Mouse (Mus musculus) ZHBTc4 (cell line): ENCODE data around the gene Tango6.
A peak's percentile ranks its signal among the peaks of the same experiment; 100 is the strongest.

Source experiments
- DNase-seq: peaks from one replicate; pipeline ENCODE4 v3.0.0-alpha.2; 2011; ENCODE audit warnings: low read depth, low spot score

The Tango6 gene

DNA sequence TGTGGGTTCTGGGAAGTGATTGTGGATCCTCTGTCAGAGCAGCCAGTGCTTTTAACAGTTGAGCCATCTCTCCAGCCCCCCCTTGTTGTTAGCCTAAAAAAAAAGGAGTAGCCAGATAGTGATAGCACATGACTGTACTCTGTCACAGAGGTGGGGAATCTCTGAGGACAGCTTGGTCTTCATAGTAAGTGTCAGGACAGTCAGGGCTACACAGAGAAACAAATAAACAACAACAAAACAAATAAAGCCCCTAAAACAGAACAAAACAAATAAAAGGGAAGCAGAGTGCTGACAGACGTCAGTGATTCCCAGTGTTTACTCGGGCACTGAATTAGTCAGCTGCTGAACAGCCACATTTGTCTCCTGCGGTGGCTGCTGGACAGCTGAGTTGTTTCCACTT, 70.6 kb downstream of the Tango6 start:
- no peak for DNase-seq

- DNase-seq, result no peak
These were observed 78.4 kb downstream of the Tango6 start for GRCm38 (mm10) chr8:106761317-106761716.

DNA sequence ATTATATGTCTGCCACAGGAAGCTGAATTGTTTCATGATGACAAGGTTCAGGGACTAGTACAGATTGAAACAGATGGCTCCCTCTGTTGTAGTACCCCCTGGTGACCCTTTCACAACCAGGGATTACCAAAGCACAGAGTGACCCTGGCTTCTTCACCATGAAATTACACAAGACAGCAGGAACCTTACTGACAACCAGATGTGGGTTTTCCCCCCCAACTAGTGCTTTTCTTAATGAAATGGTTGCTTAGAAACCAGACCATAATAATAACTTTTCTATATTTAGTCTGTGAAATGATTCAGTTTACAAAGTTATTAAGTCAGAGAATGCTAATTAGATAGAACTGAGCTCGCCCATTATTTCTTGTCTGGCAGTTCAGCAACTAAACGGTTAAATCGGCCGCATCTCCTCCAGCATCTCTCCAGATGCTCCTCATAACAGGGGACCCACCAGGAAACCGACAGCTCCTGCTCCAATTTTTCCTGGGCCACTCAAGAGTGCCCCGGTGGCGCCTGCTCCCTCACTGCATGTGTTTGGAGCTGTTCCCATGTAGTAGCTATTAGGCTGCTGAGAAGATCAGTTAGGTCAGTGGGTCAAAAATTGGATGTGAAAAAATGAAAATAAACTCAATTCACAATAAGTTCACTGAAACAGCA, 79.1 kb downstream of the Tango6 start:
- no peak for DNase-seq

DNA sequence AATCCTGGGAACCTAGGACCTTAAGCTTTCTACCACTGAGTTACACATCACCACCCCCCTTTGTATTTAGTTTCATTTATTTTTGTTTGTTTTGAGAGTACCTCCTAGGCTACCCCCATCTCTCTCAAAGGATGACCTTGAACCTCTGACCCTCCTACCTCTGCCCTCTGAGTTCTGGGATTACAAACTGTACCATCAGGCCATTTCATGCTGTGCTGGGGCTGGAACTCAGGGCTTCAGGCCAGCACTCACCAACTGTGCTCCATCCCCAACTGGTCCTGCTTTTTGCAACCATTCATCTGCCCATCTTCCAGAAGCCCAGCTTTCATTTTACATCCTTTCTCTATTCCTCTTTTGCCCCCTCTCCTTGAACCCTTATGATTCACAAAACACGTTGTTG, 81.7 kb downstream of the Tango6 start:
- DNase-seq, result no peak

- no peak for DNase-seq
These were observed 82.7 kb downstream of the Tango6 start for GRCm38 (mm10) chr8:106765570-106765969.

DNA sequence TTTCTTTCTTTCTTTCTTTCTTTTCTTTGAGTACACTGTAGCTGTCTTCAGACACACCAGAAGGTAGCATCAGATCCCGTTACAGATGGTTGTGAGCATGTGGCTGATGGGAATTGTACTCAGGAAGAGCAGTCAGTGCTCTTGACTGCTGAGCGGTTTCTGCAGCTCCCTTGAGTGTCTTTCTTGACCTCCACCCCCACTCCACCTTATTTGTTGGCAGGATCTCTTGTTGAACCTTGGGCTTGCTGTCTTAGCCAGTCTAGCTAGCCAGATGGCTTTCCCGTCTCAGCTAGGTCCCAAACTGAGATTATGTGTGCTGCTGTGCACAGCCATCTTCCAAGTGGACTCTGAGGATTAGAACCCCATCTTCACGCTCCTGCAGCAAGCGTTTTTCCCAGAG, 83.9 kb downstream of the Tango6 start:
- DNase-seq, result no peak

DNA sequence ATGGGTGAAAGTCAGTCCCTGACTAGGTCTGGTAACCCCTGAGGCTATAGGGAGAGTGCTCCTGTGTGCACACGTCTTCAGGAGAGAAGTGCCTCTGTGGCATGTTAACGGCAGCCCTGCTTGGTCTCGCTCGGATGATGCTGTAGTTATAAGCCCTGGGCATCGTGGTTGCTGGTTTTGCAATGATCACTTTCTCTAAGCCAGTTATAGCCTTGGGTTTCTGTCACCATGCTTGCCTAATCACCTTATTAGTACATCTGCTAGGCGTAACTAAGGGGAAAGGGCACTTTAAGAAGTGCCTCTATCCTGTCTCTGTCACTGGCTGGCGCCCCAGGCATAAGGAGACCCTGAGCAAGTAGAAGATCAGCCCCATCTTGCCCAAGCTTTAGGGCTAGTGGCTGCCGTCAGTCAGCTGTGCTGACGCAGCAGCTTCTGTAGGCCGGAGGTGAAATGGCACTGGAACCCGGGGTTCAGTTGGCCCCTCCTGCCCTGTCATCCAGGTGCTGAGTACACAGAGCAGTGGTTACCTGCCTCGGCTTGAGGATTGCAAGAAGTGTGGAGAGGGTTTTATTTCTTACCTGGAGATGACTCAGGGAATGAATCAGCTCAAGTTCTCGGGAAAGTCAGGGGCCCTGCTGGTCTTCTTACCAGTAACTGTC, 86.4 kb downstream of the Tango6 start:
- no peak for DNase-seq

DNA sequence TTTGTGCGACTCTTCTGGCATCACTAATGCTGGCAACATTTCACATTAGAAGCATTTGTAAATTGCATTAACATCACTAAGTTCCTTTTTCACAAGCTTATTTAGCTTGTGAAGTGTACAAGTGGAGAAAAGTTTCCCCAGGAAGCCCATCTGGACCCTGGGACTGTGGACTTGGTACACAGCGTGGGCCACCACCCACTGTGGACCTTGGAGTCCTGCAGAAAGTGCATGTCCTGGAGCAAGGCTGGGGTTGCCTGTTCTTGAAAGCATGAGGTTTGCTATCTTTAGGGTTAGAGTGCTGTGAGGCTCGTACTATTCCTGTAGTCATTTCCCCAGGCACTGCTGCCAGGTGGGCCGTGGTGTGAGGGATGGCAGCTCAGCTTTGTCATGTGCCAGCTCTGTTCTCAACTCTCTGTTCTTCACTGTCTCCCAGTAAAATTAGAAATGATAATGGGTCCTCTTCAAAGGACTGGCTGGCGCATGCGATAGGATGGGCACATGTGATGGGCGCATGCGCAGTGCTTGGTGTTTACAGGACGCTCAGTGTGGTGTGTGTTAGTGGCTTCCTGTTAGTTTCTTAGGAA, 87.8 kb downstream of the Tango6 start:
- no peak for DNase-seq

DNA sequence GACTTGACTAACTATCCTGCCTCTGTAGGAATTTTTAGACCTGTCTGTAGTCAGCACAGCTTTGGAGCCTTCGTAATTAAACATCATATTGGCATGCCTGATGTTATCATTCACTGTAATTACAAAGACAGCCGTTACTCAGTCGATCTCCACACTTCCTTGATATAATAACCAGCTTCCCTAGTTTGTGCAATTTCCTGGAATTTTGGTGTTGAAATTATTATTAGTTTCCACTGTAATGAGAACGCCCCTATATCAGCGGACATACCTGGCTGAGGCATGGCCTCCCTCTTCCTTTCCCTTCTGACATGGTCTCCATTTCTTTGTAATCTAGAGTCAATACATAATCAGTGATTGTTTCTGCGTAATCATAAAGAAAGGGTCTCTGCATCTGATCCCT, 89.2 kb downstream of the Tango6 start:
- DNase-seq, result no peak

- no peak for DNase-seq
These were observed 89.6 kb downstream of the Tango6 start for GRCm38 (mm10) chr8:106772501-106772900.

- no peak for DNase-seq
These were observed 91.9 kb downstream of the Tango6 start for GRCm38 (mm10) chr8:106774567-106775320.

GRCm38 (mm10) chr8:106789623-106790022, 106.8 kb downstream of the Tango6 start:
- DNase-seq, result peak; percentile 83

DNA sequence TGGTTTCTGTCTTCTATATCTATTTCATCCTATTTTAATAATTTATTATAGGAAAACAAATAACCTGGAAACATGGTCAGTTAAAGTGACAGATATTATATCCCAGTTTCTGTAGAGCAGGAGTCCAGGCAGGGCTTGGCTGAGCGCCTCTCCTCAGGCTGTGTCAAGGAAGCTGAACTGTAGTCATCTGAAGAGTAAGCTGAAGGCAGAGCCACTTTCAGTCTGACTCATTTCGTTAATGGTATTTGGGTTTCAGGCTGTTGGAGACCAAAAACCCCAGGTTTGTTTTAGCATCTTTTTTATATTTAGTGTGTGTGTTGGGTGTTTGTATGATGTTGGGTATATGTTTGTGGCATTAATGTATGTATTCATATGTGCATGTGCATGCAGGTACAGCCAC, 112.0 kb downstream of the Tango6 start:
- no peak for DNase-seq

- DNase-seq, result no peak
These were observed 117.0 kb downstream of the Tango6 start for GRCm38 (mm10) chr8:106799821-106800220.

- DNase-seq, result no peak
These were observed 118.4 kb downstream of the Tango6 start for GRCm38 (mm10) chr8:106801261-106801660.

DNA sequence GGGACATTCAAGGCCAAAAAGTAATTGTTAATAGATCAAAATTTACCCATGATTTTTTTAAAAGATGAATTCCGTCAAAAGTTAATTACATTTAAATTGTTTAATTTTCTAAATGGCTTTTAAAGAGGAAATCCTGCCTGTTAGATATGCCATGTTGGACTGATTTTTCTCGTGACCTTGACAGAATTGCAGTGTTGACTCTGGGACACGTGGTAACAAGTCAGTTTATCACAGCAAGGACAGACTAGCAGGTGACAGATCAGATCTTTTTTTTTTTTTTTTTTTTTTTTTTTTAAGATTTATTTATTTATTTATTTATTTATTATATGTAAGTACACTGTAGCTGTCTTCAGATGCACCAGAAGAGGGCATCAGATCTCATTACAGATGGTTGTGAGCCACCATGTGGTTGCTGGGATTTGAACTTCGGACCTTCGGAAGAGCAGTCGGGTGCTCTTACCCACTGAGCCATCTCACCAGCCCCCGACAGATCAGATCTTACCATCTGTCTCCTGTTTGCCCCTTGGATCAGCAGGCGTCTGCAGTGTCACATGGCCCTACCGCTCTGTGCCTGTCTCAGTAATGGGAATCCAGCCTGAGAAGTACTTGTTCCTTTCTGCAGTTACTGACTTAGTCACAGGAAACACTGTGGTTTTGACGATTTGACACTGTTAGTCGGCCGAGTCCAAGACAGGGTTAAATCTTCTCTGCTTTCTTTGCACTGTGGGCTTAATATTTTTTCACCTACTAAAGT, 119.7 kb downstream of the Tango6 start:
- DNase-seq, result peak; percentile 16

DNA sequence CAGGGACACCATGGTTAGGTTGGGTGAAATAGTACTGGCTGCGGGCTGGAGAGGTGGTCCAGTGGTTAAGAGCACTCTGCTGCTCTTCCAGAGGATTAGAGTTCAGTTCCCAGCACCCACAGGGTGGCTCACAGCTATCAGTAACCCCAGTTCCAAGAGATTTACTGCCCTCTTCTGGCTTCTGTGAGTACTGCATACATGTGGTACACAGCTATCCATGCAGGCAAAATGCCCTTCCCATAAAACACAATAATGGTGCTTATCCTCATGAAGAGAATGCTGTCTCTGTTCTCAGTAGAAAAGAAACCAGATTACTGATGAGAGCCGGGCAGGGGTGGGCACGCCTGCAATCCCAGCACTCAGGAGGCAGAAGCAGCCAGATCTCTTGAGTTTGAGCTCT, 123.0 kb downstream of the Tango6 start:
- DNase-seq, result peak; percentile 63

- peak; percentile 67 for DNase-seq
These were observed 124.6 kb downstream of the Tango6 start for GRCm38 (mm10) chr8:106807461-106807860.

GRCm38 (mm10) chr8:106809726-106810125, 126.9 kb downstream of the Tango6 start:
- DNase-seq, result no peak

- DNase-seq, result no peak
These were observed 127.5 kb downstream of the Tango6 start for GRCm38 (mm10) chr8:106810406-106810805.

GRCm38 (mm10) chr8:106812560-106812959, 129.7 kb downstream of the Tango6 start:
- DNase-seq, result no peak
